Mouse (Mus musculus) forebrain, embryonic 16.5 days (tissue): ENCODE data around the gene Sec61b. TPM values are rescaled to one million over a fixed set of nuclear protein-coding genes. Genes with fewer than 3 reads are reported as not detected.

ENCODE experiments used
- ATAC-seq: fragments of 200-750 bp; cut with Nextera tagmentation; 2 replicates; pipeline ENCODE4 v1.8.0; 2017; ENCODE audit warnings: mild to moderate bottlenecking, moderate library complexity
- H3K27ac ChIP-seq: fragments of 300-500 bp; sonication (generic); 2 replicates; pipeline ENCODE4 v1.5.1; 2014; ENCODE audit warnings: low read length, control low read depth
- H3K27me3 ChIP-seq: fragments of 300-500 bp; sonication (generic); replicated peaks from 2 replicates; pipeline ENCODE4 v1.6.1; 2014; ENCODE audit warnings: low read length; ENCODE audit not compliant: control insufficient read depth, insufficient read depth
- H3K36me3 ChIP-seq: fragments of 300-500 bp; sonication (generic); 2 replicates; pipeline ENCODE4 v1.6.1; 2014; ENCODE audit not compliant: control insufficient read depth, insufficient read depth
- H3K4me1 ChIP-seq: fragments of 300-500 bp; sonication (generic); replicated peaks from 2 replicates; pipeline ENCODE4 v1.6.1; 2014; ENCODE audit warnings: low read length; ENCODE audit not compliant: control insufficient read depth, insufficient read depth
- H3K4me2 ChIP-seq: fragments of 300-500 bp; sonication (generic); 2 replicates; pipeline ENCODE4 v1.6.1; 2014; ENCODE audit warnings: mild to moderate bottlenecking, low read length, control low read depth
- H3K4me3 ChIP-seq: fragments of 300-500 bp; sonication (generic); replicated peaks from 2 replicates; pipeline ENCODE4 v1.5.1; 2014; ENCODE audit warnings: mild to moderate bottlenecking, low read length, control low read depth
- H3K9ac ChIP-seq: fragments of 300-500 bp; sonication (generic); replicated peaks from 2 replicates; pipeline ENCODE4 v1.6.1; 2014; ENCODE audit warnings: low read depth, low read length, control low read depth
- H3K9me3 ChIP-seq: fragments of 300-500 bp; sonication (generic); 2 replicates; pipeline ENCODE4 v1.6.1; 2016; ENCODE audit warnings: low read length; ENCODE audit not compliant: control insufficient read depth
- WGBS: fragments of 180-500 bp; shearing (Covaris S2); extraction: QIAGEN DNeasy Blood & Tissue Kit; methylation state at CpG from one replicate; pipeline ENCODE4 v1.1.7; 2014; 5-methylcytosine and 5-hydroxymethylcytosine counted together
- polyA plus RNA-seq: library from polyadenylated mRNA; unstranded; fragments of >200 nt; fragmentation: Nextera tagmentation; extraction: Ambion mirVana; gene quantifications from 2 replicates; pipeline ENCODE4 v1.2.1, GENCODE M21; 2015

Sec61b gene
- polyA plus RNA-seq, 1 experiment from 2014 or later = 215 TPM

GRCm38 (mm10) chr4:47497811-47498385 lies 23.4 kb downstream of the Sec61b start:
- no peaks in the 10 kb centered on the region for H3K27me3 ChIP-seq

GRCm38 (mm10) chr4:47499121-47499545 lies 24.7 kb downstream of the Sec61b start:
- ATAC-seq = no peak
- WGBS = 83% methylated on average over 10 of the region's 10 CpGs
- Histone ChIP-seq H3K4me2 (no peak overlapping the region), H3K4me3 (no peak overlapping the region), H3K9me3 (no peaks in the 10 kb centered on the region), H3K27me3 (no peaks in the 10 kb centered on the region), H3K36me3 (no peaks in the 10 kb centered on the region), H3K4me1 (no peaks in the 10 kb centered on the region), H3K27ac (no peak overlapping the region), H3K9ac (no peak overlapping the region)

More at GRCm38 (mm10) chr4:47497811-47498385, 23.4 kb downstream of the Sec61b start:
- WGBS = 75% methylated on average over 7 of the region's 7 CpGs
- no peak for ATAC-seq
- Histone ChIP-seq H3K27ac (no peak overlapping the region), H3K4me2 (no peak overlapping the region), H3K36me3 (no peaks in the 10 kb centered on the region), H3K9ac (no peak overlapping the region), H3K9me3 (no peaks in the 10 kb centered on the region), H3K4me1 (no peaks in the 10 kb centered on the region), H3K4me3 (no peak overlapping the region)

- Histone ChIP-seq H3K27ac (no peak overlapping the region), H3K4me2 (no peak overlapping the region), H3K9ac (no peak overlapping the region), H3K9me3 (no peaks in the 10 kb centered on the region), H3K4me3 (no peak overlapping the region), H3K36me3 (no peaks in the 10 kb centered on the region), H3K4me1 (no peaks in the 10 kb centered on the region), H3K27me3 (no peaks in the 10 kb centered on the region)
- 30% methylated on average over 4 of the region's 4 CpGs for WGBS
- ATAC-seq = 0 out of 2 replicates have a peak, but pooled peaks have one; percentile 28
Observed at GRCm38 (mm10) chr4:47502546-47502971, 28.1 kb downstream of the Sec61b start.

- 86% methylated on average over 6 of the region's 6 CpGs for WGBS
- H3K4me3 ChIP-seq = no peak overlapping the region
- H3K9ac ChIP-seq = no peak overlapping the region
Observed at GRCm38 (mm10) chr4:47503045-47503444, 28.6 kb downstream of the Sec61b start.

GRCm38 (mm10) chr4:47504841-47505517 lies 30.5 kb downstream of the Sec61b start:
- Histone ChIP-seq H3K36me3 (no peaks in the 10 kb centered on the region), H3K4me2 (no peak overlapping the region), H3K9me3 (no peaks in the 10 kb centered on the region), H3K27me3 (no peaks in the 10 kb centered on the region), H3K4me3 (no peak overlapping the region), H3K9ac (no peak overlapping the region), H3K4me1 (no peaks in the 10 kb centered on the region), H3K27ac (no peak overlapping the region)
- 90% methylated on average over 10 of the region's 10 CpGs for WGBS
- no peak for ATAC-seq

More at GRCm38 (mm10) chr4:47503045-47503444, 28.6 kb downstream of the Sec61b start:
- no peak for ATAC-seq
- no peak overlapping the region for H3K27ac ChIP-seq
- H3K9me3 ChIP-seq = no peaks in the 10 kb centered on the region
- H3K36me3 ChIP-seq = no peaks in the 10 kb centered on the region
- H3K4me2 ChIP-seq = no peak overlapping the region
- no peaks in the 10 kb centered on the region for H3K4me1 ChIP-seq
- H3K27me3 ChIP-seq = no peaks in the 10 kb centered on the region

GRCm38 (mm10) chr4:47518551-47519181 lies 44.2 kb downstream of the Sec61b start:
- Histone ChIP-seq H3K27ac (peak overlapping the region; percentile 77), H3K9me3 (no peaks in the 10 kb centered on the region), H3K4me3 (no peak overlapping the region), H3K4me2 (no peak overlapping the region), H3K4me1 (peaks cover 9% of the 10 kb centered on the region), H3K9ac (no peak overlapping the region), H3K27me3 (no peaks in the 10 kb centered on the region), H3K36me3 (no peaks in the 10 kb centered on the region)
- 28% methylated on average over 12 of the region's 12 CpGs for WGBS
- peak; percentile 74 for ATAC-seq

GRCm38 (mm10) chr4:47520076-47520475 lies 45.6 kb downstream of the Sec61b start:
- no peak overlapping the region for H3K9ac ChIP-seq
- H3K36me3 ChIP-seq = no peaks in the 10 kb centered on the region
- H3K4me2 ChIP-seq = no peak overlapping the region
- H3K4me3 ChIP-seq = no peak overlapping the region
- 67% methylated on average over 4 of the region's 4 CpGs for WGBS
- no peaks in the 10 kb centered on the region for H3K9me3 ChIP-seq
- peaks cover 9% of the 10 kb centered on the region for H3K4me1 ChIP-seq
- H3K27ac ChIP-seq = no peak overlapping the region
- no peak for ATAC-seq
- no peaks in the 10 kb centered on the region for H3K27me3 ChIP-seq

GRCm38 (mm10) chr4:47521884-47522605 lies 47.6 kb downstream of the Sec61b start:
- 80% methylated on average over 6 of the region's 6 CpGs for WGBS
- H3K9ac ChIP-seq = no peak overlapping the region
- no peak overlapping the region for H3K4me3 ChIP-seq

GRCm38 (mm10) chr4:47529866-47530265 lies 55.4 kb downstream of the Sec61b start:
- Histone ChIP-seq H3K27ac (no peak overlapping the region), H3K27me3 (no peaks in the 10 kb centered on the region), H3K9ac (no peak overlapping the region), H3K9me3 (no peaks in the 10 kb centered on the region), H3K4me2 (no peak overlapping the region), H3K36me3 (no peaks in the 10 kb centered on the region), H3K4me3 (no peak overlapping the region), H3K4me1 (no peaks in the 10 kb centered on the region)
- ATAC-seq = no peak
- 93% methylated on average over 4 of the region's 4 CpGs for WGBS

More at GRCm38 (mm10) chr4:47521884-47522605, 47.6 kb downstream of the Sec61b start:
- Histone ChIP-seq H3K36me3 (no peaks in the 10 kb centered on the region), H3K4me2 (no peak overlapping the region), H3K9me3 (no peaks in the 10 kb centered on the region), H3K27me3 (no peaks in the 10 kb centered on the region), H3K27ac (no peak overlapping the region), H3K4me1 (peaks cover 9% of the 10 kb centered on the region)
- ATAC-seq = peak; percentile 77
